Mouse (Mus musculus) embryonic facial prominence, embryonic 12.5 days (tissue): ENCODE results near the gene Lactb. TPM values are rescaled to one million over a fixed set of nuclear protein-coding genes. Genes with fewer than 3 reads are reported as not detected.
A peak's percentile ranks its signal among the peaks of the same experiment; 100 is the strongest.

Source experiments
- ATAC-seq: fragments of 200-750 bp; cut with Nextera tagmentation; 2 replicates; pipeline ENCODE4 v1.8.0; 2017; ENCODE audit not compliant: insufficient number of reproducible peaks, insufficient read depth, low FRiP score, low TSS enrichment
- H3K27ac ChIP-seq: fragments of 300-500 bp; sonication (generic); 2 replicates; pipeline ENCODE4 v1.5.1; 2016; ENCODE audit warnings: mild to moderate bottlenecking
- H3K27me3 ChIP-seq: fragments of 300-500 bp; sonication (generic); 2 replicates; pipeline ENCODE4 v1.6.1; 2016; ENCODE audit warnings: mild to moderate bottlenecking, moderate library complexity
- H3K36me3 ChIP-seq: fragments of 300-500 bp; sonication (generic); 2 replicates; pipeline ENCODE4 v1.6.1; 2016; ENCODE audit warnings: mild to moderate bottlenecking
- H3K4me1 ChIP-seq: fragments of 300-500 bp; sonication (generic); 2 replicates; pipeline ENCODE4 v1.6.1; 2016
- H3K4me2 ChIP-seq: fragments of 300-500 bp; sonication (generic); replicated peaks from 2 replicates; pipeline ENCODE4 v1.6.1; 2016; ENCODE audit warnings: mild to moderate bottlenecking, moderate library complexity
- H3K4me3 ChIP-seq: fragments of 300-500 bp; sonication (generic); 2 replicates; pipeline ENCODE4 v1.5.1; 2016; ENCODE audit warnings: mild to moderate bottlenecking
- H3K9ac ChIP-seq: fragments of 300-500 bp; sonication (generic); 2 replicates; pipeline ENCODE4 v1.6.1; 2016; ENCODE audit warnings: mild to moderate bottlenecking, moderate library complexity
- H3K9me3 ChIP-seq: fragments of 300-500 bp; sonication (generic); 2 replicates; pipeline ENCODE4 v1.6.1; 2016; ENCODE audit warnings: mild to moderate bottlenecking, moderate library complexity
- WGBS: fragments of 180-500 bp; shearing (Covaris S2); methylation state at CpG from one replicate; pipeline ENCODE4 v1.1.7; 2016; 5-methylcytosine and 5-hydroxymethylcytosine counted together
- polyA plus RNA-seq: library from polyadenylated mRNA; unstranded; fragments of >200 nt; fragmentation: Nextera tagmentation; extraction: Ambion mirVana; gene quantifications from 2 replicates; pipeline ENCODE4 v1.2.1, GENCODE M21; 2016

Lactb gene
- polyA plus RNA-seq, 1 experiment from 2014 or later, result 10.2 TPM

GRCm38 (mm10) chr9:66945161-66945560 is 30.1 kb downstream of the Lactb start:
- H3K9ac ChIP-seq, result peak overlapping the region; percentile 87
- peak overlapping the region; percentile 95 for H3K27ac ChIP-seq
- peaks cover 9% of the 10 kb centered on the region; the same call in 1 of the 2 replicates for H3K36me3 ChIP-seq
- peak overlapping the region; percentile 62 for H3K4me2 ChIP-seq
- H3K27me3 ChIP-seq, result no peaks in the 10 kb centered on the region
- 18% methylated on average over 4 of the region's 4 CpGs for WGBS
- no peak for ATAC-seq
- 0 out of 2 replicates have a peak, but pooled peaks cover 2% of the 10 kb centered on the region for H3K4me1 ChIP-seq
- no peaks in the 10 kb centered on the region for H3K9me3 ChIP-seq
- H3K4me3 ChIP-seq, result peak overlapping the region; percentile 81

- 9% methylated on average over 4 of the region's 4 CpGs for whole genome bisulfite sequencing
- Histone ChIP-seq H3K4me1 (0 out of 2 replicates have a peak, but pooled peaks cover 2% of the 10 kb centered on the region), H3K9me3 (no peaks in the 10 kb centered on the region), H3K36me3 (no peaks in the 10 kb centered on the region), H3K27me3 (no peaks in the 10 kb centered on the region), H3K4me2 (no peak overlapping the region), H3K27ac (no peak overlapping the region), H3K4me3 (no peak overlapping the region), H3K9ac (no peak overlapping the region)
- ATAC-seq, result no peak
Measured at GRCm38 (mm10) chr9:66938836-66939235, 36.4 kb downstream of the Lactb start.

- no peak overlapping the region for H3K27ac ChIP-seq
- ATAC-seq, result no peak
- 72% methylated on average over 8 of the region's 8 CpGs for WGBS
Measured at GRCm38 (mm10) chr9:66937507-66937906, 37.8 kb downstream of the Lactb start.

GRCm38 (mm10) chr9:66933869-66934808 is 41.1 kb downstream of the Lactb start:
- H3K9ac ChIP-seq, result no peak overlapping the region
- no peaks in the 10 kb centered on the region for H3K4me1 ChIP-seq
- WGBS, result 70% methylated on average over 19 of the region's 19 CpGs
- H3K27me3 ChIP-seq, result no peaks in the 10 kb centered on the region
- no peak overlapping the region for H3K4me3 ChIP-seq
- H3K4me2 ChIP-seq, result no peak overlapping the region
- no peaks in the 10 kb centered on the region for H3K36me3 ChIP-seq
- no peak overlapping the region for H3K27ac ChIP-seq
- H3K9me3 ChIP-seq, result no peaks in the 10 kb centered on the region
- no peak for ATAC-seq

More at GRCm38 (mm10) chr9:66937507-66937906, 37.8 kb downstream of the Lactb start:
- no peaks in the 10 kb centered on the region for H3K36me3 ChIP-seq
- H3K4me3 ChIP-seq, result no peak overlapping the region
- no peaks in the 10 kb centered on the region for H3K27me3 ChIP-seq
- H3K9ac ChIP-seq, result no peak overlapping the region
- H3K9me3 ChIP-seq, result no peaks in the 10 kb centered on the region
- H3K4me2 ChIP-seq, result no peak overlapping the region
- H3K4me1 ChIP-seq, result 0 out of 2 replicates have a peak, but pooled peaks cover 2% of the 10 kb centered on the region

GRCm38 (mm10) chr9:66930351-66930750 is 44.9 kb downstream of the Lactb start:
- Histone ChIP-seq H3K4me1 (no peaks in the 10 kb centered on the region), H3K4me2 (no peak overlapping the region), H3K27ac (no peak overlapping the region), H3K27me3 (no peaks in the 10 kb centered on the region), H3K9me3 (no peaks in the 10 kb centered on the region), H3K4me3 (no peak overlapping the region), H3K9ac (no peak overlapping the region), H3K36me3 (no peaks in the 10 kb centered on the region)
- ATAC-seq, result no peak
- WGBS, result 63% methylated on average over 7 of the region's 7 CpGs

- Histone ChIP-seq H3K4me1 (no peaks in the 10 kb centered on the region), H3K9ac (no peak overlapping the region), H3K27ac (no peak overlapping the region), H3K4me3 (no peak overlapping the region), H3K36me3 (no peaks in the 10 kb centered on the region), H3K4me2 (no peak overlapping the region), H3K9me3 (no peaks in the 10 kb centered on the region), H3K27me3 (no peaks in the 10 kb centered on the region)
- ATAC-seq, result no peak
- WGBS, result 88% methylated on average over 8 of the region's 8 CpGs
Measured at GRCm38 (mm10) chr9:66927696-66928402, 47.4 kb downstream of the Lactb start.

GRCm38 (mm10) chr9:66925853-66926252 is 49.4 kb downstream of the Lactb start:
- Histone ChIP-seq H3K9ac (no peak overlapping the region), H3K9me3 (no peaks in the 10 kb centered on the region), H3K4me3 (no peak overlapping the region), H3K4me2 (no peak overlapping the region), H3K27me3 (no peaks in the 10 kb centered on the region), H3K27ac (no peak overlapping the region), H3K4me1 (no peaks in the 10 kb centered on the region), H3K36me3 (no peaks in the 10 kb centered on the region)
- ATAC-seq, result no peak
- WGBS, result 70% methylated on average over 3 of the region's 3 CpGs

GRCm38 (mm10) chr9:66922076-66922475 is 53.2 kb downstream of the Lactb start:
- Histone ChIP-seq H3K4me3 (no peak overlapping the region), H3K9ac (no peak overlapping the region), H3K9me3 (no peaks in the 10 kb centered on the region), H3K4me1 (peaks cover 4% of the 10 kb centered on the region), H3K4me2 (no peak overlapping the region), H3K36me3 (no peaks in the 10 kb centered on the region), H3K27ac (no peak overlapping the region), H3K27me3 (no peaks in the 10 kb centered on the region)
- 94% methylated on average over 1 of the region's 1 CpGs for WGBS
- no peak for ATAC-seq

GRCm38 (mm10) chr9:66920488-66921279 is 54.6 kb downstream of the Lactb start:
- no peaks in the 10 kb centered on the region for H3K36me3 ChIP-seq
- WGBS, result 13% methylated on average over 6 of the region's 6 CpGs
- no peaks in the 10 kb centered on the region for H3K9me3 ChIP-seq
- peak overlapping the region; percentile 78 for H3K4me2 ChIP-seq
- ATAC-seq, result no peak
- H3K9ac ChIP-seq, result 0 out of 2 replicates have a peak overlapping the region, but pooled peaks have one; percentile 40
- no peaks in the 10 kb centered on the region for H3K27me3 ChIP-seq
- H3K27ac ChIP-seq, result no peak overlapping the region
- H3K4me3 ChIP-seq, result peak overlapping the region; percentile 93
- peaks cover 4% of the 10 kb centered on the region for H3K4me1 ChIP-seq

- WGBS, result 0% methylated on average over 14 of the region's 14 CpGs
- no peaks in the 10 kb centered on the region for H3K36me3 ChIP-seq
- peak; percentile 35; the same call in 1 of the 2 replicates for ATAC-seq
- H3K9ac ChIP-seq, result peak overlapping the region; percentile 40; the same call in 1 of the 2 replicates
- H3K4me2 ChIP-seq, result peak overlapping the region; percentile 78
- peak overlapping the region; percentile 93 for H3K4me3 ChIP-seq
- H3K9me3 ChIP-seq, result no peaks in the 10 kb centered on the region
- H3K4me1 ChIP-seq, result peaks cover 8% of the 10 kb centered on the region
- peak overlapping the region; percentile 82 for H3K27ac ChIP-seq
- H3K27me3 ChIP-seq, result no peaks in the 10 kb centered on the region
Measured at GRCm38 (mm10) chr9:66919981-66920380, 55.3 kb downstream of the Lactb start.

GRCm38 (mm10) chr9:66919382-66919971 is 55.8 kb downstream of the Lactb start, which contains the start of gene Rab8b:
Gene Rab8b, minus strand, starts transcription at chr9:66919687.
- peaks cover 8% of the 10 kb centered on the region for H3K4me1 ChIP-seq

More at GRCm38 (mm10) chr9:66919382-66919971, 55.8 kb downstream of the Lactb start, which contains the start of gene Rab8b:
- Histone ChIP-seq H3K4me3 (peak within 1 kb of the TSS; percentile 93), H3K27ac (peak within 1 kb of the TSS; percentile 82), H3K9me3 (no peaks in the 10 kb centered on the region), H3K9ac (peak within 1 kb of the TSS; percentile 95), H3K36me3 (no peaks in the 10 kb centered on the region), H3K4me2 (peak within 1 kb of the TSS; percentile 78), H3K27me3 (no peaks in the 10 kb centered on the region)
- WGBS, result under 1% methylated on average over 47 of the region's 49 CpGs
- ATAC-seq, result peak; percentile 98
